Mouse (Mus musculus) intestine, embryonic 15.5 days (tissue): Measurements from ENCODE around the gene 5730596B20Rik. TPM values are rescaled to one million over a fixed set of nuclear protein-coding genes. Genes with fewer than 3 reads are reported as not detected.

Experiments
- ATAC-seq: fragments of 200-750 bp; cut with Nextera tagmentation; 2 replicates; pipeline ENCODE4 v1.8.0; 2017; ENCODE audit warnings: moderate TSS enrichment, moderate library complexity
- H3K27ac ChIP-seq: fragments of 300-500 bp; sonication (generic); 2 replicates; pipeline ENCODE4 v1.5.1; 2015; ENCODE audit warnings: mild to moderate bottlenecking, inconsistent platforms
- H3K27me3 ChIP-seq: fragments of 300-500 bp; sonication (generic); replicated peaks from 2 replicates; pipeline ENCODE4 v1.6.1; 2015; ENCODE audit warnings: inconsistent platforms
- H3K36me3 ChIP-seq: fragments of 300-500 bp; sonication (generic); 2 replicates; pipeline ENCODE4 v1.6.1; 2015; ENCODE audit warnings: inconsistent platforms
- H3K4me1 ChIP-seq: fragments of 300-500 bp; sonication (generic); replicated peaks from 2 replicates; pipeline ENCODE4 v1.6.1; 2015; ENCODE audit warnings: inconsistent platforms
- H3K4me2 ChIP-seq: fragments of 300-500 bp; sonication (generic); replicated peaks from 2 replicates; pipeline ENCODE4 v1.6.1; 2015; ENCODE audit warnings: mild to moderate bottlenecking, inconsistent platforms
- H3K4me3 ChIP-seq: fragments of 300-500 bp; sonication (generic); replicated peaks from 2 replicates; pipeline ENCODE4 v1.5.1; 2015; ENCODE audit warnings: inconsistent platforms
- H3K9ac ChIP-seq: fragments of 300-500 bp; sonication (generic); 2 replicates; pipeline ENCODE4 v1.6.1; 2015; ENCODE audit warnings: inconsistent platforms
- H3K9me3 ChIP-seq: fragments of 300-500 bp; sonication (generic); 2 replicates; pipeline ENCODE4 v1.6.1; 2016; ENCODE audit warnings: inconsistent platforms
- WGBS: fragments of 180-500 bp; shearing (Covaris S2); methylation state at CpG from one replicate; pipeline ENCODE4 v1.1.7; 2015; 5-methylcytosine and 5-hydroxymethylcytosine counted together
- polyA plus RNA-seq: library from polyadenylated mRNA; unstranded; fragments of >200 nt; fragmentation: Nextera tagmentation; extraction: Ambion mirVana; gene quantifications from 2 replicates; pipeline ENCODE4 v1.2.1, GENCODE M21; 2015

Gene 5730596B20Rik
- polyA plus RNA-seq, 1 experiment from 2014 or later = 1.9 TPM

DNA sequence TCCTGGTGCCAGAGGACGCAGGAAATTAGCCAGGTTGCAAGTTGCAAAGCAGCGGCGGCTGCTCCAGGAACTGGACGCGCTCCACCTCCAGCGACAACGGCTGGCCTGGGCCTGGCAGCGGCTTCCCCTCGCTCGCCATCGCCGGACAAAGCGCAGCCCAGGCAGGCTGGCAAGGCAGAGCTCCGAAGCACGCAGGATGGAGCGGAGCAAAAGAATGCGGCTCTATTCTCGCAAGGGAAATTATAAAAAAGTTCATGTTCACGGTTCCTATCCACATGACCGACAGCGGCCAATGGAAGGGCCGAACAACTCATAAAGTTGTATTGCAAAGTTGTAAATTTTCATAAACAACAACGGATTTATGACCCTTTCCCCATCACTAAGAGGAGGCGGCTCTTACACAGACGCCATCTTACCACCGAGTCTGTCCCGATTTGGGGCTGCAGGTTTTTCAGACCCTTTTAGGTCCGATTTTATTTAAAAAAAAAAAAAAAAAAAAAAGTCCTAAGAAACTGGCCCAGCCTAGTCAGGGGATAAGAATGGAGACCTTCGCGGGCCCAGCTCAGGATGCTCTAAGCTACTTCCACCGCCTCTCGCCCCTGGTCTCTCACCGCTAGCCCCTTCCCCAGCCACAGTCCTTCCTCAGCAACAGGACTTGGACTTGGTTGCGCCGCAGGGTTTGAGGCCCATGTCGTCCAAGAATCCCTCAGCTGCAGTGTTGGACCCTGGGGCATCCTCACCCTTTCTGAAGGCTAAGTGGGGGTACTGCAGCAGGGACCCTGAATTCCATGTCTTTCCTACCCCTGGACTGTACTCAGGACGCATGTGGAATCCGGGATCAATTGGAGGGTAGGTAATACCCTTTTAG is 36.1 kb downstream of the 5730596B20Rik start, which contains the start of the genes Hoxa3 and Gm28308:
Gene Hoxa3, minus strand, starts transcription at position 218 of the 868 bp plus-strand sequence.
Gene Gm28308, minus strand, starts transcription at position 221 of the 868 bp plus-strand sequence.
- peak within 1 kb of the TSS; percentile 52 for H3K4me3 ChIP-seq
- no peaks in the 10 kb centered on the region for H3K36me3 ChIP-seq
- no peaks in the 10 kb centered on the region for H3K9me3 ChIP-seq
- H3K27ac ChIP-seq = peak within 1 kb of the TSS; percentile 91
- peak within 1 kb of the TSS; percentile 69 for H3K4me2 ChIP-seq
- peak; percentile 37; the same call in 1 of the 2 replicates for ATAC-seq
- peak within 1 kb of the TSS; percentile 69 for H3K9ac ChIP-seq
- H3K4me1 ChIP-seq = peaks cover 38% of the 10 kb centered on the region
- WGBS = 10% methylated on average over 38 of the region's 38 CpGs
- peaks cover 79% of the 10 kb centered on the region for H3K27me3 ChIP-seq

DNA sequence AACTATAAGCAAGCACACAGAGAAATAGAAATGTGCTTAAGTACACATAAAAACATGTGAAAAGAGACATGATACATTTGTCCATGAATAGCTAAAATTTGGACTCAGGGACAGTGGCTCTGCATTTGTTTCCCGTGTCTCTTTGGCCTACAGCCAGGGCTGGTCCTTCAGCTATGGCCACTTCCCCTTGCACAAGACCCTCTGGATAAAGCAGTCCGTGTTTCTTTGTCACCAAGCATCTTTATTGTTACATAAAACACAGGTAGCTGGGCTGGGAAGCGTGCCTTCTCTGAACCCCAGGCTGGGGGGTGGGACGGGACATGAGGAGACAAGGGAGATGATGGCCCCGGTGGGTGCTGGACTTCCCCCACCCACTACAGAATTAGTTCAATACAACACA is 37.0 kb downstream of the 5730596B20Rik start:
- peaks cover 80% of the 10 kb centered on the region for H3K27me3 ChIP-seq
- H3K4me2 ChIP-seq = no peak overlapping the region
- no peak for ATAC-seq
- no peak overlapping the region for H3K4me3 ChIP-seq
- no peaks in the 10 kb centered on the region for H3K36me3 ChIP-seq
- no peak overlapping the region for H3K9ac ChIP-seq
- no peak overlapping the region for H3K27ac ChIP-seq
- H3K9me3 ChIP-seq = no peaks in the 10 kb centered on the region
- H3K4me1 ChIP-seq = peaks cover 30% of the 10 kb centered on the region
- WGBS = 52% methylated on average over 5 of the region's 5 CpGs

DNA sequence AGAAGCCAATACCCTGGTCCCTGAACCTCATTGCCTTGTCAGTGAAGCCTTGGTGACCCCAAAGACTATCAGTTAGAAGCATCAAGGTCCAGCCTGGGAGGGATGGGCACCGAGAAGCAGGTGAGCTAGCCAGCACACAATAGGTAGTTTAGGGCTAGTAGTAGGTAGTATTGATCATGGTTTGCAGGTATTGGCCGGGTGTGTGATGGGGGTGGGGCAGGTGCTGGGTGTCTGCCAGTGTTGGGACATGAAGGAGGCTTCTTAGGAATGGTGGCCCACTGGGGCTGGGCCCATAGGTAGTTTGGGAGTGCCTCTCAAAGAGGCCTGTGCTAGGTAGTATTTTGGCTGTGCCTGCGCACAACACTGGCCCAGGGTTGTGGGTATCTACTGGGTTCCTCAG is 37.8 kb downstream of the 5730596B20Rik start:
- H3K4me1 ChIP-seq = peaks cover 26% of the 10 kb centered on the region
- no peak overlapping the region for H3K4me2 ChIP-seq
- H3K27me3 ChIP-seq = peaks cover 80% of the 10 kb centered on the region
- H3K27ac ChIP-seq = no peak overlapping the region
- H3K36me3 ChIP-seq = no peaks in the 10 kb centered on the region
- ATAC-seq = no peak
- H3K9ac ChIP-seq = no peak overlapping the region
- no peaks in the 10 kb centered on the region for H3K9me3 ChIP-seq
- H3K4me3 ChIP-seq = no peak overlapping the region
- 43% methylated on average over 3 of the region's 3 CpGs for WGBS

- Histone ChIP-seq H3K4me2 (peak overlapping the region; percentile 77), H3K27ac (no peak overlapping the region), H3K4me3 (peak overlapping the region; percentile 42), H3K27me3 (peaks cover 83% of the 10 kb centered on the region), H3K9me3 (no peaks in the 10 kb centered on the region), H3K36me3 (no peaks in the 10 kb centered on the region), H3K4me1 (peaks cover 26% of the 10 kb centered on the region), H3K9ac (peak overlapping the region; percentile 22)
- 11% methylated on average over 30 of the region's 30 CpGs for WGBS
- no peak for ATAC-seq
Observed at GRCm38 (mm10) chr6:52215771-52216535, 38.7 kb downstream of the 5730596B20Rik start.

DNA sequence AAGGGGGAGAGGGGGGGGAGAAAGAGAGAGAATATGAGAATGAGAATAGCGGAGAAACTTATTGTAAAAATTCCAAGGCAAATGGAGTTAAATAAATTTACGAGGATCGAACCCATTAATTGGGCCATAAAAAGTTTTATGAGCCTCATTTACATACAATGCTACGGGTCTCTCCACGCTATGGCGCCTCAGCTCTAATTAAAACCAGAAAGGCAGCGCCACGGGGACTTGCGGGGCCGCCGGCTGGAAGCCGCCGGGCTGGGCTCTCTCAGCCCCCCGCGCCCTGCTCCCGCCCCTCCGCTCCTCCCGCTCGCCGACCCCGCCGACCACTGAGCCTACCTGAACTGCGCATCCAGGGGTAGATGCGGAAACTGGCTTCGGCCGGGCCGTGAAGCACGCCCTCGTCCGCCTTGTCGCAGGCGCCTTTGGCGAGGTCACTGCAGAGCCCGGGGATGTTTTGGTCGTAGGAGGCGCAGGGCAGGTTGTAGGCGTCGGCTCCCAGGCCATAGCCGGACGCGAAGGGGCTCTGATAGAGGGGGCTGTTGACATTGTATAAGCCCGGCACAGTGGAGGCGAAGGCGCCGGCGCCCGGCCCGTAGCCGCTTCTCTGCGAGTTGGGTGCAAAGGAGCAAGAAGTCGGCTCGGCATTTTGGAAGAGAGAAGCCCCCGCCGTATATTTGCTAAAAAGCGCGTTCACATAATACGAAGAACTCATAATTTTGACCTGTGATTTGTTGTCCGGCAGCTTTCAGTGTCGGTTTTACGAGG is 39.6 kb downstream of the 5730596B20Rik start:
- H3K4me1 ChIP-seq = peaks cover 22% of the 10 kb centered on the region
- H3K4me2 ChIP-seq = peak overlapping the region; percentile 77
- WGBS = 1% methylated on average over 60 of the region's 60 CpGs
- no peaks in the 10 kb centered on the region for H3K36me3 ChIP-seq
- no peak for ATAC-seq
- peak overlapping the region; percentile 51 for H3K9ac ChIP-seq
- peak overlapping the region; percentile 42 for H3K4me3 ChIP-seq
- H3K27ac ChIP-seq = peak overlapping the region; percentile 37; the same call in 1 of the 2 replicates
- H3K9me3 ChIP-seq = no peaks in the 10 kb centered on the region
- peaks cover 82% of the 10 kb centered on the region for H3K27me3 ChIP-seq

- Histone ChIP-seq H3K4me2 (peak overlapping the region; percentile 77), H3K4me3 (peak overlapping the region; percentile 42), H3K4me1 (peaks cover 24% of the 10 kb centered on the region), H3K9ac (peak overlapping the region; percentile 29; the same call in 1 of the 2 replicates), H3K27ac (peak overlapping the region; percentile 37; the same call in 1 of the 2 replicates), H3K9me3 (no peaks in the 10 kb centered on the region), H3K27me3 (peaks cover 85% of the 10 kb centered on the region), H3K36me3 (no peaks in the 10 kb centered on the region)
- peak; percentile 55 for ATAC-seq
- WGBS = under 1% methylated on average over 25 of the region's 25 CpGs
Observed at GRCm38 (mm10) chr6:52217459-52217768, 40.1 kb downstream of the 5730596B20Rik start.

DNA sequence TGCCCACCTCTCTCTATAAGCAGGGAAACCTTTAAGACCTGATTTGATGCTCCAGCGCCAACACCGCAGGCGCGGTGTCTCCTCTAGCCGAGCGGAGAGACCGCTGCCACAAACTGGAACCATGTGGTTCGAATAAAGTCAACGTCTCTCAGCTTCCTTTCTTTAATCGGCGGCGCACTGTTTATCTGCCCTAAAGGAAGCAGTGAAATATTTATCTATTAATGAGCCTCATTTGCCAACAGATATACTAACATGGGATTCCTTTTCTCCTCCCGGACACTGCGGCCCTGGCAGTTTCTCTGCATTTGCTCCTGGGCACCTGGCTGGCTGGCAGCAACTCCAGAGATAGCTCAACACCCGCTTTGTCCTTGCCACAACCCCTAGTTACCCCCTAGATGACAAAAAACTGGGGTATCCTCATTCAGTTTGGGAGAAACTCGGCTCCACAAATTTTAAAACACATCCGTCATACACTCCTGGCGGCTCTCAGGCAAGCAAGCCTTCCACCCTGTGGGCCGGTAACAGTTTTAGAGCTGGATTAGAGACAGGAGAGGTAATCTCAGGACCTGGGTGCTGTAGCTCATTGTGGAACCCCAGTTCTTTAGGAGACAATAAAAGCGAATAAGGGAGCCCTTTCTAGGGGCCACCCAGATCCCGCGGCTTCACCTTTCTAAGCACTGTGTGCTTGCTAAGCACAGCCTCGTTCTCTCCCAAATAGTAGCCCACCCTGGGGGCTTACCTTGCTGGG is 40.8 kb downstream of the 5730596B20Rik start:
- Histone ChIP-seq H3K9me3 (no peaks in the 10 kb centered on the region), H3K27me3 (peaks cover 85% of the 10 kb centered on the region), H3K9ac (peak overlapping the region; percentile 29), H3K4me2 (peak overlapping the region; percentile 77), H3K4me3 (peak overlapping the region; percentile 42), H3K36me3 (no peaks in the 10 kb centered on the region), H3K4me1 (peaks cover 19% of the 10 kb centered on the region), H3K27ac (no peak overlapping the region; the same call in 1 of the 2 replicates)
- ATAC-seq = no peak
- 16% methylated on average over 23 of the region's 23 CpGs for WGBS

DNA sequence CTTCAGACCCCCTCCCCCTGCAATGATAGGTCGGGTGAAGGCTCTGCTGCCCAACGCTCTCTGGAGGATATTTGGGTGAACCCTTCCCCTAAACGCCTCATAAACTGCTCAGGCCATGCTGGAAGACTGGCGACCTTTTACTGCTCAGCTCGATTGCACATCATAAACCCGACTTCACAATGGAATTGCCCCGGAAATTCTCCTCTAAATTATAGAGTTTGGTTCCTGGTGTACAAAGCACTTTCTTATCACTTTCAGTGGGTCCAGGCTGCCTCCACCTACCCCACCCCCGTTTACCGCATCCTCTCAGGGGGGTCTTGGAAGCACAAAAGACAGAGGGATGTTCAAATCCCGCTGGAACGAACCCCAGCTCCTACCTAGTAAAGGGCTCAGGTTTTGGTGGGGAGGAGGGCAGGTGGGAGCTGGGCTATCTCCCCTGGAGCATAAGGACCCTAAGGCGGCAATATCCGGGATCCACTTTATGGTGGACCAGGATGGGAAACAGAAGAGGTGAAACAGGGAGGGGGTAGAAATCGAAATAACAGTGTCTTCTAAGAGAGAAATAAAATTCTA is 41.4 kb downstream of the 5730596B20Rik start:
- H3K36me3 ChIP-seq = no peaks in the 10 kb centered on the region
- H3K9ac ChIP-seq = no peak overlapping the region
- peak overlapping the region; percentile 42; the same call in 1 of the 2 replicates for H3K4me3 ChIP-seq
- H3K27me3 ChIP-seq = peaks cover 89% of the 10 kb centered on the region
- no peak for ATAC-seq
- peaks cover 18% of the 10 kb centered on the region for H3K4me1 ChIP-seq
- 40% methylated on average over 14 of the region's 14 CpGs for WGBS
- no peaks in the 10 kb centered on the region for H3K9me3 ChIP-seq
- peak overlapping the region; percentile 77 for H3K4me2 ChIP-seq
- no peak overlapping the region for H3K27ac ChIP-seq

DNA sequence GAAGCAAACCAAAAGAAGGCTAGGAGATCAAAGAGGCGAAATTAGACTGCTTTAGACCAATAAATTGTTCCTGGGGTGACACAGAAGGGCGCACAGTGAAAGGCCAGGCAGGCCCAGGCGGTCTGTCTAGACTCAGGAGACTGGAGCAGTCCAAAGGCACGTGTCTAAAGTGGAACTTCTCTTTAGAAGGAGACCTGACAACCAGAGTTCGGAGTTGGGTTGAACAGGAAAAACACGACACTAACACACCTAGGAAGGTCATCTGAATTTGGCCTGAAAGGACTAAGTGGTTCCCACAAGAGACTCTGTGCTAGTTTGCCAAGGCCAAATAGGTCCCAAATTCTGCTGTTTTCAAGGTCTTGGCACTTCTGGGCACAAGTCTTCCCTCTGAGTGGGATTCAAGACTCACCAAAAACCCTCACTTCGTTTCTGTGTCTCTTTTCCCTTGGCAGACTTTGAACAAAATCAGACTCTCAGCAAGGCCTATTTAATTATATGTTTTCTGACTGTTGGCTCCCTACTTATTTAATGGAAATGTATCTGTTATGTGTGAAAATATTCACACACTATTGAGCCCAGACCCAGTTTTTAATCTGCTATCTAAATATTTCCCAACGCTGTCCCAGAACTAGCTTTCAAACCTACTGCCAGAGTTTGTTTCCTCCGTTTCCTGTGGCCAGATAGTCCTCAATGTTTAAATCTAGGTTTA is 42.1 kb downstream of the 5730596B20Rik start:
- Histone ChIP-seq H3K4me1 (peaks cover 18% of the 10 kb centered on the region), H3K27ac (no peak overlapping the region), H3K27me3 (peaks cover 91% of the 10 kb centered on the region), H3K36me3 (no peaks in the 10 kb centered on the region), H3K4me3 (no peak overlapping the region), H3K9ac (no peak overlapping the region), H3K9me3 (no peaks in the 10 kb centered on the region), H3K4me2 (peak overlapping the region; percentile 22; the same call in 1 of the 2 replicates)
- 51% methylated on average over 9 of the region's 9 CpGs for WGBS
- no peak for ATAC-seq

GRCm38 (mm10) chr6:52220003-52220864 is 42.9 kb downstream of the 5730596B20Rik start:
- Histone ChIP-seq H3K27me3 (peaks cover 91% of the 10 kb centered on the region), H3K4me2 (peak overlapping the region; percentile 94)
- WGBS = 37% methylated on average over 32 of the region's 32 CpGs

More at GRCm38 (mm10) chr6:52220003-52220864, 42.9 kb downstream of the 5730596B20Rik start:
- H3K27ac ChIP-seq = no peak overlapping the region
- H3K9me3 ChIP-seq = no peaks in the 10 kb centered on the region
- peaks cover 21% of the 10 kb centered on the region for H3K4me1 ChIP-seq
- H3K36me3 ChIP-seq = no peaks in the 10 kb centered on the region
- no peak overlapping the region for H3K4me3 ChIP-seq
- H3K9ac ChIP-seq = no peak overlapping the region
- ATAC-seq = no peak
